Mouse (Mus musculus) A20 (cell line): ENCODE results near the gene Glrp1.

Experiments used
- DNase-seq: peaks from one replicate; pipeline ENCODE4 v3.0.0-alpha.2; 2011; ENCODE audit warnings: low read depth, low spot score

Gene Glrp1

DNA sequence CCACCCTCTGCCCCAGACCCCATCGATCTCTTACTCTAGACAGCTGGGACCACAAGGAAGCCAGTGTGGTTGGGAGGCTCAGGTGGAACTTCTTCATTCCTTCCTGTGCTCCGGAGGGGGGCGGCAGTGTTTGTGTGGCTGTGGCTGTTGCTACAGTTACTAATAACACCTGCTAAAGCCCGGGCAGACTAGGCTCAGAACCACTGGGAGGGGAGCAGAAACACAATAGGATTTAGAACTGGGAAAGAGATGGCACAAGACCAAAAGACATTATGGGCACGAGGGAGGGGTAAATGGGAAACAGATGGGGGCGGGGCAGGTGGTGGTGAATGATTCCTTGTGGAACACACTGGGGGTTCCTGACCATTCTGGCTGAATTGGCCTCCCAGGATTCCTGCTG, 47.4 kb downstream of the Glrp1 start:
- no peak for DNase-seq

DNA sequence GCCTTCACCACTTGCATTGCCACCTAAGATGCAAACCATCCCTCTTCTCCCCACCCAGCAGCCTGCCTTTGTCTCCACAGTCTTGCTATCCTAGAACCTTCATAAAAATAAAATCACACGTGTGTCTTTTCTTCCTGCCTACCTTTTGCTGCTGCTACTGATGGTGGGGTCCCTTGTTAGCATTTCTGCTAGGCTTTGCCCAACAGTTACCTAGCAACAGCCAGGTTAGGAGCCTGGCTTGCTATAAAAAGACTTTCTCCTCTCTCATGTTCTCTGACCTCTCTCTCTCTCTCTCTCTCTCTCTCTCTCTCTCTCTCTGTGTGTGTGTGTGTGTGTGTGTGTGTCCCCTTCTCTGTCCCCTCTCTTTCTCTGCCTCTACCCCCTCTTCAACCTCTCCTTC, 48.8 kb downstream of the Glrp1 start:
- DNase-seq = no peak

DNA sequence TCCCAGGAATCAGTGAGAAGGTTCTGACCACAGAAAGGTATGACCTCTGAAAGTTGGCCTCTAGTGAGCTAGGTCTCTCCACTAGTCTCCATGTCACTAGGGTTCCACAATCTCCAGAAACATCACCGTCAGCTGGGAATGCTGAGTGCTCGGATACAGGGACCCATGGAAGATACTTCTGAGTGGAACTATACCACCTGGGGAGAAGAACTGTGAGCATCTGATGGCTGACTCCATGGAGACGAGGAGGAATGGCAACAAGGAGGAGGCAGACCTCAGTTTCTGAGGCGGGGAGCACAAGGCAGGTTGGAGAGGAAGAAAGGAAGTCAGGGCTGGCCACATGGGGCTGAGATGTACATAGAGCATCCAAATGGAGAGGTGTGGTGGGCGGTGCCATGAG, 50.2 kb downstream of the Glrp1 start:
- DNase-seq = no peak

DNA sequence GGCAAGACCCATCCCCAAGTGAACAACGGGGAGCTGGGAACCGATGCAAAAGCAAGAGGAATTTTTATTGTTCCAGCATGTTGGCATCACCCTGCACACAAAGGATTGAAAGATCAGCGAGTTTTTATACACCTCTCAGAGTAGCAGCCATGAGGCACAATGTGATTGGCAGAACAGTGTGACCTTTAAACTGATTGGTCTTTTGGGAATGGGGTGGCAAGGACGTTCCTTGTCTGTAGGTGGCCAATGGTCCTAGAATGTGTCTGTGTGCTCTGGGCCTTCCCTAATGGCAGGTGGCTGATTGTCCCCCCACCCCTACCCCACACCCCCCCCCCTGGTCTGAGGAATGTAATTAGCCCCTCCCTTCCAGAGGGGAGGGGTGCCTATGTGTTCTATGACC, 50.7 kb downstream of the Glrp1 start:
- no peak for DNase-seq

DNA sequence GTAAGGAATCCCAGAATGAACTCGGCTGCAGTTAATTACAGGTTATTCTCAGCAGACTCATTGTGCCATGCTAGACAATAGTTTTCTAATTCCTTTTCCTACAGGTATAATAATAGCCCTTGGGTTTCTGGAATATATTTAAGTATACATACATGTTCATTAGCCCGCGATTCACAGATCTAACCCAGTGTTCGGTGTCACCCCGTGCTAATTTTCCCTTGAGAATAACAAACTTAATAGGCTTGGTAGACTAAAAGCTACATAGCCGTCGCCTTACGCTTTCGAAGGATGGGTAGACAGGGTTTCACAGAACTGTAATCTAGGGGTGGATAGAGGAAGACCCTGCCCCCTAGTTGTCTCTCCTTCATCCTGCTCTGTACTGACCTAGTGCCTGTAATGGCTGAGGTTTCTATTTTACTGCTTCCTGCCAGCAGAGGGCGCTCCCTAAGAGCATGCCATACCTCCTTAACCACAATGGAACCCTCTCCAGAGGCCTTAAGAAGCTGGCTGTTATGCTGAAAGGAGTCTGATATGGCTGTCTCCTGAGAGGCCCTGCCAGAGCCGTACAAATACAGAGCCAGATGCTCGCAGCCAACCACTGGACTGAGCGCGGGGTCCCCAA, 53.3 kb downstream of the Glrp1 start:
- DNase-seq = no peak

DNA sequence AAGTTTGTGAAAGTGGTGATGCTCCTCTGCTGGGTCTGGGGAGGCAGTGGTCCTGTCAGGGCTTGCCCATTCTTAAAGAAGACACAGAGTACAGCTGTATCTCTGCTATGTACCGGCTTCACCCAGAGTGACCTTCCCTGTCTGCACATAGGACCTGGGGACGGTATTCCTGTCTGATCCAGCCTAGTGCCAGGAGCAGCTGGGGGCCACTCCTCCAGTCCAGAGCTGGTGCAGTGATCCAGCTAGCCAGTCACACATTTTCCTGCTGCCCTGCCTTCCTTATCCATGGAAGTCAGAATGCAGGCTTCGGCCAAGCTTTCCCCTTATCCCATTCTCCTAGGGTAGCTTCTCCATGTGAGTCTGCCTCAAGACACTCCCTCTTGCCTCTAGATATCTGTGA, 54.1 kb downstream of the Glrp1 start:
- no peak for DNase-seq

DNA sequence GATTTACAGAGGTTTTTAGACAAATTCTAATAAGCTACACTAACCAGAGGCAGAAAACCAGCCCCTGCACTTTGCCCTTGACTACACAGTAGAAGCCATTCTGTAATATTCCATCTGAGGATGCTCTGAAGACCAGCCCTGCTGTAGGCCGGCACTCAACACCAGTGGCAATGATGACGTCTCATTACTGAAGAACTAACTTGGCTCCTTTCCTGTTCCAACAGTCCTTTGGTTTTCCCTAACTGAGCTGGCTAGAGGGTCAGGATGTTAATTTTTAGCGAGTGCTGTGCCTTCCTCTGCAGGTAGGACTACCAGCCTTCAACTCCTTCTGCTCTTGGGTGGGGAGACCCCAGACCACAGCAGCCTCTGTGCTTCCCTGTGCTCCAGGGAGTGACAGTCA, 55.2 kb downstream of the Glrp1 start:
- DNase-seq = no peak

DNA sequence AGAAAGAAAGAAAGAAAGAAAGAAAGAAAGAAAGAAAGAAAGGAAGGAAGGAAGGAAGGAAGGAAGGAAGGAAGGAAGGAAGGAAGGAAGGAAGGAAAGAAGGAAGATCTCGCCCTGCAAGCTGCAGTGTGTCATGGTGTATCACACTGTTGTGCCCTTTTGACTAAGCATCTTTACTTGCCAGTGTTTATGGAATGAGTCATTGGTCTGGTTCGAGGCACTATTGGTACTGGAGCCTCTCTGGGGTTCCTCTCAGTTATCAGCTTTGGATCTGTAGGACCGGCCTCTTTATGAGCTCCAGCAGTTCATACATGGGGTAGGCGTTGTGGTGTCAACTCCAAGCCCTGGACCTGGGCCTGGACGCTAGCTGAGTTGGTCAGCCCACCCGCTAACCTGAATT, 57.7 kb downstream of the Glrp1 start:
- DNase-seq = no peak

DNA sequence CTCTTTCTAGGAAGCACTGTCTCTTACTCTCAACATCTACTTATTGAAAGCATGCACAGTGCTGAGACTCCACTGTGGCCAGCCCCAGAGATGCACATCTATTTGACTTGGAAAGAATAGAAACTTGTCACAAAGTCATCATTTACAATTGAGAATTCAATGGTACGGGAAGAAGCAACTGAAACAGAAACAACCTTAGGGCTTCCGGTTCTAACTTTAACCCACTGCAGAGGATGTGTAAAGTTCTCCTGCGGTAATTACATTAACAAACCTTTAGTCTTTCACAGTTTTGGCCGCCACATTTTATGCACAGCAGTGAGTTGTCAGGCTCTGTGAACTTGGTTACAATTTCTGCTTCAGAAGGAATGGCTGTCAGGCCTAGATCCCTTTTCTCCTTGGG, 59.2 kb downstream of the Glrp1 start:
- no peak for DNase-seq
